Mouse (Mus musculus): ENCODE results near the gene Cdon. TPM values are rescaled to one million over a fixed set of nuclear protein-coding genes. Genes with fewer than 3 reads are reported as not detected.
"Not testable (repeated sequence)": the region's sequence is repeated elsewhere in the genome, so short reads cannot be mapped to it uniquely, and the experiment has no call there.

Gene Cdon
- polyA plus RNA-seq, 1 experiment from 2014 or later = 4.2 TPM

- not testable (repeated sequence) for H3K36me3 ChIP-seq (ENCODE audit: insufficient read depth, low read length); H3K27ac ChIP-seq (ENCODE audit: low read length); H3K9me3 ChIP-seq (ENCODE audit: low read length); H3K4me2 ChIP-seq (replicated peaks; ENCODE audit: low read depth, low read length); H3K27me3 ChIP-seq (ENCODE audit: insufficient read depth, low read length); H3K4me3 ChIP-seq (ENCODE audit: low read length); ATAC-seq (ENCODE audit: low FRiP score, low TSS enrichment); H3K9ac ChIP-seq (replicated peaks; ENCODE audit: low read length)
- WGBS = 66% methylated on average over 3 of the region's 3 CpGs
- peaks cover 13% of the 10 kb centered on the region; the same call in 1 of the 2 replicates for H3K4me1 ChIP-seq (ENCODE audit: insufficient read depth, low read length)
Observed at GRCm38 (mm10) chr9:35432717-35433297, 11.9 kb downstream of the Cdon start.

- no peak overlapping the region for H3K9ac ChIP-seq (replicated peaks; ENCODE audit: low read length)
- no peaks in the 10 kb centered on the region for H3K9me3 ChIP-seq (ENCODE audit: low read length)
- no peaks in the 10 kb centered on the region for H3K27me3 ChIP-seq (ENCODE audit: insufficient read depth, low read length)
- no peaks in the 10 kb centered on the region for H3K36me3 ChIP-seq (ENCODE audit: insufficient read depth, low read length)
- no peak overlapping the region for H3K4me2 ChIP-seq (replicated peaks; ENCODE audit: low read depth, low read length)
- H3K27ac ChIP-seq (ENCODE audit: low read length) = no peak overlapping the region
- no peak for ATAC-seq (ENCODE audit: low FRiP score, low TSS enrichment)
- WGBS = 84% methylated on average over 3 of the region's 3 CpGs
- H3K4me1 ChIP-seq (ENCODE audit: insufficient read depth, low read length) = peaks cover 14% of the 10 kb centered on the region; the same call in 1 of the 2 replicates
- no peak overlapping the region for H3K4me3 ChIP-seq (ENCODE audit: low read length)
Observed at GRCm38 (mm10) chr9:35434340-35434739, 13.4 kb downstream of the Cdon start.

- H3K4me3 ChIP-seq (ENCODE audit: low read length) = no peak overlapping the region
- no peaks in the 10 kb centered on the region for H3K36me3 ChIP-seq (ENCODE audit: insufficient read depth, low read length)
- no peak overlapping the region for H3K4me2 ChIP-seq (replicated peaks; ENCODE audit: low read depth, low read length)
- H3K27me3 ChIP-seq (ENCODE audit: insufficient read depth, low read length) = no peaks in the 10 kb centered on the region
- H3K27ac ChIP-seq (ENCODE audit: low read length) = no peak overlapping the region
- H3K9me3 ChIP-seq (ENCODE audit: low read length) = no peaks in the 10 kb centered on the region
- WGBS = 17% methylated on average over 9 of the region's 9 CpGs
- H3K9ac ChIP-seq (replicated peaks; ENCODE audit: low read length) = no peak overlapping the region
- H3K4me1 ChIP-seq (ENCODE audit: insufficient read depth, low read length) = peaks cover 12% of the 10 kb centered on the region; the same call in 1 of the 2 replicates
- no peak for ATAC-seq (ENCODE audit: low FRiP score, low TSS enrichment)
Observed at GRCm38 (mm10) chr9:35435565-35435964, 14.6 kb downstream of the Cdon start.

GRCm38 (mm10) chr9:35438286-35439061 lies 17.5 kb downstream of the Cdon start:
- 82% methylated on average over 8 of the region's 8 CpGs for WGBS
- H3K27me3 ChIP-seq (ENCODE audit: insufficient read depth, low read length) = no peaks in the 10 kb centered on the region
- peaks cover 10% of the 10 kb centered on the region; the same call in 1 of the 2 replicates for H3K4me1 ChIP-seq (ENCODE audit: insufficient read depth, low read length)
- no peaks in the 10 kb centered on the region for H3K9me3 ChIP-seq (ENCODE audit: low read length)
- no peak overlapping the region for H3K27ac ChIP-seq (ENCODE audit: low read length)
- H3K9ac ChIP-seq (replicated peaks; ENCODE audit: low read length) = no peak overlapping the region
- no peak overlapping the region for H3K4me3 ChIP-seq (ENCODE audit: low read length)
- no peak for ATAC-seq (ENCODE audit: low FRiP score, low TSS enrichment)
- no peaks in the 10 kb centered on the region for H3K36me3 ChIP-seq (ENCODE audit: insufficient read depth, low read length)
- H3K4me2 ChIP-seq (replicated peaks; ENCODE audit: low read depth, low read length) = no peak overlapping the region

GRCm38 (mm10) chr9:35439062-35439442 lies 18.1 kb downstream of the Cdon start:
- Histone ChIP-seq H3K9me3 (ENCODE audit: low read length) (no peaks in the 10 kb centered on the region), H3K9ac (replicated peaks; ENCODE audit: low read length) (no peak overlapping the region), H3K27me3 (ENCODE audit: insufficient read depth, low read length) (no peaks in the 10 kb centered on the region), H3K27ac (ENCODE audit: low read length) (no peak overlapping the region), H3K4me2 (replicated peaks; ENCODE audit: low read depth, low read length) (no peak overlapping the region), H3K4me3 (ENCODE audit: low read length) (no peak overlapping the region), H3K36me3 (ENCODE audit: insufficient read depth, low read length) (no peaks in the 10 kb centered on the region), H3K4me1 (ENCODE audit: insufficient read depth, low read length) (peaks cover 10% of the 10 kb centered on the region; the same call in 1 of the 2 replicates)
- 59% methylated on average over 6 of the region's 6 CpGs for WGBS
- ATAC-seq (ENCODE audit: low FRiP score, low TSS enrichment) = no peak

GRCm38 (mm10) chr9:35439754-35440153 lies 18.8 kb downstream of the Cdon start:
- Histone ChIP-seq H3K27me3 (ENCODE audit: insufficient read depth, low read length) (no peaks in the 10 kb centered on the region), H3K36me3 (ENCODE audit: insufficient read depth, low read length) (no peaks in the 10 kb centered on the region), H3K4me3 (ENCODE audit: low read length) (no peak overlapping the region), H3K4me2 (replicated peaks; ENCODE audit: low read depth, low read length) (no peak overlapping the region), H3K4me1 (ENCODE audit: insufficient read depth, low read length) (peaks cover 10% of the 10 kb centered on the region; the same call in 1 of the 2 replicates), H3K9ac (replicated peaks; ENCODE audit: low read length) (no peak overlapping the region), H3K9me3 (ENCODE audit: low read length) (no peaks in the 10 kb centered on the region), H3K27ac (ENCODE audit: low read length) (no peak overlapping the region)
- no peak for ATAC-seq (ENCODE audit: low FRiP score, low TSS enrichment)

GRCm38 (mm10) chr9:35442476-35442875 lies 21.5 kb downstream of the Cdon start:
- ATAC-seq (ENCODE audit: low FRiP score, low TSS enrichment) = no peak
- Histone ChIP-seq H3K4me2 (replicated peaks; ENCODE audit: low read depth, low read length) (no peak overlapping the region), H3K36me3 (ENCODE audit: insufficient read depth, low read length) (no peaks in the 10 kb centered on the region), H3K4me3 (ENCODE audit: low read length) (no peak overlapping the region), H3K9me3 (ENCODE audit: low read length) (no peaks in the 10 kb centered on the region), H3K4me1 (ENCODE audit: insufficient read depth, low read length) (peaks cover 5% of the 10 kb centered on the region; the same call in 1 of the 2 replicates), H3K27me3 (ENCODE audit: insufficient read depth, low read length) (no peaks in the 10 kb centered on the region), H3K9ac (replicated peaks; ENCODE audit: low read length) (no peak overlapping the region), H3K27ac (ENCODE audit: low read length) (no peak overlapping the region)
- 83% methylated on average over 5 of the region's 5 CpGs for WGBS

GRCm38 (mm10) chr9:35443618-35444511 lies 22.9 kb downstream of the Cdon start:
- 78% methylated on average over 13 of the region's 13 CpGs for WGBS
- ATAC-seq (ENCODE audit: low FRiP score, low TSS enrichment) = no peak
- H3K27ac ChIP-seq (ENCODE audit: low read length) = no peak overlapping the region
- H3K9ac ChIP-seq (replicated peaks; ENCODE audit: low read length) = no peak overlapping the region
- H3K4me1 ChIP-seq (ENCODE audit: insufficient read depth, low read length) = no peaks in the 10 kb centered on the region
- H3K9me3 ChIP-seq (ENCODE audit: low read length) = no peaks in the 10 kb centered on the region
- H3K4me2 ChIP-seq (replicated peaks; ENCODE audit: low read depth, low read length) = no peak overlapping the region
- no peaks in the 10 kb centered on the region for H3K27me3 ChIP-seq (ENCODE audit: insufficient read depth, low read length)
- no peaks in the 10 kb centered on the region for H3K36me3 ChIP-seq (ENCODE audit: insufficient read depth, low read length)
- H3K4me3 ChIP-seq (ENCODE audit: low read length) = no peak overlapping the region

GRCm38 (mm10) chr9:35444512-35444886 lies 23.6 kb downstream of the Cdon start:
- ATAC-seq (ENCODE audit: low FRiP score, low TSS enrichment) = no peak
- Histone ChIP-seq H3K9ac (replicated peaks; ENCODE audit: low read length) (no peak overlapping the region), H3K27me3 (ENCODE audit: insufficient read depth, low read length) (no peaks in the 10 kb centered on the region), H3K4me2 (replicated peaks; ENCODE audit: low read depth, low read length) (no peak overlapping the region), H3K4me1 (ENCODE audit: insufficient read depth, low read length) (no peaks in the 10 kb centered on the region), H3K9me3 (ENCODE audit: low read length) (no peaks in the 10 kb centered on the region), H3K4me3 (ENCODE audit: low read length) (no peak overlapping the region), H3K36me3 (ENCODE audit: insufficient read depth, low read length) (no peaks in the 10 kb centered on the region), H3K27ac (ENCODE audit: low read length) (no peak overlapping the region)
- WGBS = 72% methylated on average over 8 of the region's 8 CpGs
